Mouse (Mus musculus) CH12.LX (cell line): ENCODE results near the gene Hmcn1.

Experiments
- CTCF ChIP-seq, 2 experiments: IDR thresholded peaks in 1 of 2; conservative IDR thresholded peaks in 1 of 2; 2 replicates each; pipeline ENCODE4 v1.5.1; 2011 to 2012; ENCODE audit warnings: low read depth in 2 of 2, low read length in 2 of 2, improper control_type of control experiment in 1 of 2, inconsistent platforms in 1 of 2, mild to moderate bottlenecking in 1 of 2, moderate library complexity in 1 of 2
- E2F4 ChIP-seq: IDR thresholded peaks from 2 replicates; pipeline ENCODE4 v1.6.1; 2011; ENCODE audit warnings: low read depth, low read length, improper control_type of control experiment; ENCODE audit not compliant: insufficient replicate concordance
- EP300 ChIP-seq: IDR thresholded peaks from 2 replicates; pipeline ENCODE4 v1.6.1; 2011; ENCODE audit warnings: low read length, improper control_type of control experiment
- JUN ChIP-seq: IDR thresholded peaks from 2 replicates; pipeline ENCODE4 v1.6.1; 2011; ENCODE audit warnings: low read depth, mild to moderate bottlenecking, low read length, improper control_type of control experiment, moderate library complexity; ENCODE audit not compliant: insufficient read depth
- KAT2A ChIP-seq: IDR thresholded peaks from 2 replicates; pipeline ENCODE4 v1.6.1; 2012; ENCODE audit warnings: low read length, improper control_type of control experiment, inconsistent platforms; ENCODE audit not compliant: insufficient replicate concordance
- MAFK ChIP-seq: IDR thresholded peaks from 2 replicates; pipeline ENCODE4 v1.6.1; 2011; ENCODE audit warnings: low read length, improper control_type of control experiment; ENCODE audit not compliant: insufficient replicate concordance
- MAX ChIP-seq: IDR thresholded peaks from 2 replicates; pipeline ENCODE4 v1.6.1; 2011; ENCODE audit warnings: low read length, improper control_type of control experiment
- MXI1 ChIP-seq: IDR thresholded peaks from 2 replicates; pipeline ENCODE4 v1.6.1; 2011; ENCODE audit warnings: mild to moderate bottlenecking, low read depth, low read length, improper control_type of control experiment
- POLR2A ChIP-seq: IDR thresholded peaks from 2 replicates; pipeline ENCODE4 v1.6.1; 2011; ENCODE audit warnings: low read depth, mild to moderate bottlenecking, improper control_type of control experiment, low read length
- SMC3 ChIP-seq: IDR thresholded peaks from 2 replicates; pipeline ENCODE4 v1.6.1; 2011; ENCODE audit warnings: low read depth, low read length, improper control_type of control experiment
- UBTF ChIP-seq: IDR thresholded peaks from 2 replicates; pipeline ENCODE4 v1.6.1; 2012; ENCODE audit warnings: low read depth, mild to moderate bottlenecking, inconsistent platforms, low read length, improper control_type of control experiment, moderate library complexity
- USF1 ChIP-seq: IDR thresholded peaks from 2 replicates; pipeline ENCODE4 v1.6.1; 2014; ENCODE audit warnings: low read depth, mild to moderate bottlenecking, inconsistent platforms, low read length, improper control_type of control experiment
- ZMIZ1 ChIP-seq: IDR thresholded peaks from 2 replicates; pipeline ENCODE4 v1.6.1; 2012; ENCODE audit warnings: low read depth, mild to moderate bottlenecking, inconsistent platforms, low read length, improper control_type of control experiment
- ZNF384 ChIP-seq: IDR thresholded peaks from 2 replicates; pipeline ENCODE4 v1.6.1; 2012; ENCODE audit warnings: low read depth, low read length, improper control_type of control experiment, inconsistent platforms

DNA sequence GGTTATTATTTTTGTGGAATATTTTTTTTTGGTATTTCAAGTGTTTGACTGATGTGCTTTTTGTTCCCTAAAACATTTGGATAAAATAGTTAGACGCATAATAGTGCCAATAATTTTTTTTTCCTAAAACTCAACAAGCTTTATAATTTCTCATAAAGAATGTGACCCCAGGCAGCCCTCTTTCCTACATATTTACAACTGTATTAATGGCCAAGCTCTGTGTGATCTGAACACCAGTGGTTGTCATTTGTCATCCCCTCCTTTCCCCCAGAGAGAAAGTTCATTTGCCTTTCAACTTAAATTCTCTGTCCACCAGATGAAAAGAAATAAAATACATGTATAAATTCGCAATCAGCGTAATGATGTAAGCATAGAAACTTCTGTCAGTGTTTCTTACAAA is 121.1 kb downstream of the Hmcn1 start:
- TF ChIP-seq CTCF (conservative IDR thresholded peaks at IDR 0.05 in 1 of 2, IDR thresholded peaks at IDR 0.05 in 1 of 2; ENCODE audit: low read depth in 2 of 2, low read length in 2 of 2) (no peak), KAT2A (no peak), ZNF384 (no peak), POLR2A (no peak), MAFK (no peak), ZMIZ1 (no peak), SMC3 (no peak), UBTF (no peak), MXI1 (no peak), JUN (no peak), EP300 (no peak), MAX (no peak), USF1 (no peak), E2F4 (no peak)
